Mouse (Mus musculus) megakaryocyte, embryonic 14.5 days (primary cell): ENCODE results near the gene Calcoco1.

Source experiments
- FLI1 ChIP-seq: IDR thresholded peaks from 2 replicates; pipeline ENCODE4 v1.6.1; 2012; ENCODE audit warnings: low read length, inconsistent platforms, mixed read lengths
- GATA1 ChIP-seq: IDR thresholded peaks from 3 replicates; pipeline ENCODE4 v1.6.1; 2012; ENCODE audit warnings: mixed read lengths, low read length, inconsistent platforms, borderline replicate concordance

DNA sequence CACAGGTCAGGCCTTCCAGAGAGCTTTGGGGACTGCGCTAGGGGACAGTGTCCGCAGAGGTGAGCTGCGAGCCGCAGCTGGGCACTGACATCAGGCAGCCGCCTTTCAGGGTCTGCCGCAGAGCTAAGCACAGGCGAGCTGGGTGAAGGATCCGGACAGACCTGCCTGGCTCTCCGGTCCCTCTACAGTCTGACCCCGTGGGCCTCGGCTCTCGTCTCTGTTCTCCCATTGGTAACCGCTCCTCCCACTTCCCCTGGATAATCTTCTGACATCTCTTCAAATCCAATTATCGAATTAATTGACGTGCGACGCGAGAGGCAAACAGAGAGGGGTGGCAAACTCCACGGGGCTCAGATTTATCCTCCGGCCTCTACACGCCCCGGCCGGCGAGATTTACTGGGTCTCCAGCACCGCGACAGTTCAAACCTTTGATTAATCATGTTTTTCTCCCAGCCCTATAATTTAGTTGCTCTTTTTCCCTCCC is 29.6 kb downstream of the Calcoco1 start:
- TF ChIP-seq GATA1 (no peak), FLI1 (no peak)
